Mouse (Mus musculus) E14TG2a.4 (cell line): Measurements from ENCODE around the gene Foxn3.

Source experiments
- H3K27me3 ChIP-seq: 2 replicates; pipeline ENCODE4 v1.6.1; 2014; ENCODE audit warnings: low read length, control low read depth; ENCODE audit not compliant: insufficient read depth
- H3K36me3 ChIP-seq: 2 replicates; pipeline ENCODE4 v1.6.1; 2014; ENCODE audit warnings: low read length, control low read depth; ENCODE audit not compliant: insufficient read depth
- H3K4me1 ChIP-seq: replicated peaks from 2 replicates; pipeline ENCODE4 v1.6.1; 2014; ENCODE audit warnings: low read depth, low read length, control low read depth
- H3K4me3 ChIP-seq: replicated peaks from 2 replicates; pipeline ENCODE4 v1.5.1; 2014; ENCODE audit warnings: mild to moderate bottlenecking, low read length
- H3K9me3 ChIP-seq: 2 replicates; pipeline ENCODE4 v1.6.1; 2014; ENCODE audit warnings: low read length, control low read depth
- CTCF ChIP-seq: conservative IDR thresholded peaks from 2 replicates; pipeline ENCODE4 v1.5.1; 2014; ENCODE audit warnings: low read length
- NANOG ChIP-seq: IDR thresholded peaks from 2 replicates; pipeline ENCODE4 v1.6.1; 2014; ENCODE audit warnings: borderline replicate concordance, low read length, mixed read lengths
- POU5F1 ChIP-seq: IDR thresholded peaks from 2 replicates; pipeline ENCODE4 v1.6.1; 2014; ENCODE audit warnings: low read length, borderline replicate concordance

Gene Foxn3

DNA sequence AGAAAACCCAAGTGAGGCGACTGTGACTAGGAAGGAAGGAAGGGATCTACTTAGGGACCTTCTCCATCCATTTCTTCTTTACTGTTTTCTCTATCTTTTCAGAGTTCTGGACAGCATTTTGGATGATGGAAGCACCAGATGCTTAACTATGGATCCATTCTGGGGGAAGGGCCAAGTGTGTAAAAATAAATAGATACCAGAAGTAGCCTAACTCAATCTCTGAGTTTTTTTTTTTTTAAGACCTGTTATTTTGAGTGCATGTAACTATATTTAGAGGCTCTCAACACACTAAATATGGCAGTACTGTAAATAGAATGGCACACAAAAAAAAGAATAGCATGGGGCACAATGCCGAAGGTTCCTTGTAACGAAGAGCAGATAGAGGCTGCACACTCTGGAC lies 381.0 kb downstream of the Foxn3 start:
- no peaks in the 10 kb centered on the region for H3K36me3 ChIP-seq

DNA sequence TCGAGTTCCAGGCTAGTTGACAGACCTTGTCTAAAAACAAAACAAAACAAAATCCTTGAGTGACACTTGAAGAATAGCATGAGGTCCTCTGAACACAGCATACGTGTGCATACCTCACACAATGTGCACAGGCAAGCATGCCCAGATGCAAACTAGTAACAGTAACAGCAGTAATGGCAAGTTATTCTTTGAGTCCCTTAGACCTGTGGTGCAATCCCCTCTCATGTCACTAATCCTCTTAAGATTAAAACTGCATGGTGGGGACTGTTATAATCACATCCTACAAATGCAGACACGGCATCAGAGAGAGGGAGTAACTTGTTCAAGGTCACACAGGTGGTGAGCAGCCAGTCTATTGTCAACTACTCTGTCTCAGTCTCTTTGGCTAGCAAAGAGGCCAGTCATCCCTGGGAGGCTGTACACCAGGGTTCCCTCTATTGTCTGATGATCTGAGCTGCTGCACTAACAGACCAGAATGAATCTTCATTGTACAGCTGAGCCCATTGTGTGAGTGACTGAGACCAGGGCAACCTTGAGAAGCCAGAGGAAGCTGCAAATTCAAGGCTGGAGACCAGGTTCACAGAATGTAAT lies 383.1 kb downstream of the Foxn3 start:
- H3K27me3 ChIP-seq: no peaks in the 10 kb centered on the region; the same call in 1 of the 2 replicates
- H3K4me1 ChIP-seq: no peaks in the 10 kb centered on the region
- peaks cover 3% of the 10 kb centered on the region; the same call in 1 of the 2 replicates for H3K9me3 ChIP-seq
- TF ChIP-seq CTCF: no peak
- no peak for TF ChIP-seq NANOG
- TF ChIP-seq POU5F1: no peak
- H3K36me3 ChIP-seq: no peaks in the 10 kb centered on the region
- H3K4me3 ChIP-seq: no peak overlapping the region

More for the DNA sequence above, 381.0 kb downstream of the Foxn3 start:
- Histone ChIP-seq H3K4me3 (no peak overlapping the region), H3K9me3 (peaks cover 3% of the 10 kb centered on the region; the same call in 1 of the 2 replicates), H3K4me1 (no peaks in the 10 kb centered on the region), H3K27me3 (no peaks in the 10 kb centered on the region; the same call in 1 of the 2 replicates)
- TF ChIP-seq POU5F1: no peak
- no peak for TF ChIP-seq CTCF
- TF ChIP-seq NANOG: no peak

DNA sequence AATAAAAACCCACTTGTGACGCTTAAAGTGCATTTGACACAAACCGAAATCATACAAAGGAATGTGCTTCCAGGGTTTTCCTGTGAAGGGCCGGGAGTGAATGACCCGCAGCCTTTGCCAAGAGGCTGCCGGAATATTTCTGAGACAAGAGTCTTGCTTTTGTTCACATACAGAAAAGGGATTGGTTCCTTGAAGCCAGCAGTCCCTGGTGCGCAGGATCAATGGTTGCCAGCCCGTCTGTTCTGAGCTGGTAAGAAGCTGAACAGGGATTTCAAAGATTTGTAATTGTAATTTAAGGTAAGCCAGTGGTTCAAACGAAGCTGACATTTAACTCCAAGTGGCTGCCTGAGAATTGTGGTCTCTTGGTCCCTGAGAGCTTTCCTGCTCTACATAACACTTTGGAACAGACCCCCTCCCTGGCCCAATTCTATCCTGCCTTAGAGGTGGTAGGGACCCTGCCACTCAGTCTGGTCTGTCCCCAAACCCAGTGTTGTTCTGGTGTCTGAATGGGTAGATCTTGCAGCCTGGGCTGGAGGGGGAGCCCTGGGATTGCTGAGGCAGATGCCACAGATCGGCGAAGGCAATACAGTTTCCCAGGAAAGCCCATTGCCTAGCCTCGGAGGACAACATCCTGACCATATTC lies 388.3 kb downstream of the Foxn3 start:
- TF ChIP-seq NANOG (no peak), CTCF (no peak), POU5F1 (no peak)
- H3K4me1 ChIP-seq: no peaks in the 10 kb centered on the region
- H3K4me3 ChIP-seq: no peak overlapping the region
- no peaks in the 10 kb centered on the region for H3K36me3 ChIP-seq
- peaks cover 3% of the 10 kb centered on the region; the same call in 1 of the 2 replicates for H3K9me3 ChIP-seq
- H3K27me3 ChIP-seq: peaks cover 3% of the 10 kb centered on the region; the same call in 1 of the 2 replicates

DNA sequence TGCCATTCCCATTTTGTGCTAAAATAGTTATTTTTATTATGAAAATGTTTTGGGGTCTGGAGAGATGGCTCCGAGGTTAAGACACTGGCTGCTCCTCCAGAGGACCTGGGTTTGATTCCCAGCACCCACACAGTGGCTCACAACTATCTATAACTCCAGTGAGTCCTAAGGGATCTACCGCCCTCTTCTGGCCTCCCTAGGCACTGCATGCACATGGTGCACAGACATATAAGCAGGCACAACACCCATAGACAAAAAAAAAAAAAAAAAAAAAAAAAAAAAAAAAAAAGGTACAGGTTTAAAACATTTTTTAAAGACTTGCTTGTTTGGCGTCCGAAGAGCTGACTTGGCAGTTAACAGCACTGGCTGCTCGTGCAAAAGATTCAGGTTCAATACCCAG lies 391.2 kb downstream of the Foxn3 start:
- H3K4me1 ChIP-seq: no peaks in the 10 kb centered on the region
- H3K36me3 ChIP-seq: no peaks in the 10 kb centered on the region
- peaks cover 3% of the 10 kb centered on the region; the same call in 1 of the 2 replicates for H3K27me3 ChIP-seq
- H3K9me3 ChIP-seq: no peaks in the 10 kb centered on the region
- H3K4me3 ChIP-seq: no peak overlapping the region
- TF ChIP-seq CTCF (peak; percentile 67), NANOG (no peak)

DNA sequence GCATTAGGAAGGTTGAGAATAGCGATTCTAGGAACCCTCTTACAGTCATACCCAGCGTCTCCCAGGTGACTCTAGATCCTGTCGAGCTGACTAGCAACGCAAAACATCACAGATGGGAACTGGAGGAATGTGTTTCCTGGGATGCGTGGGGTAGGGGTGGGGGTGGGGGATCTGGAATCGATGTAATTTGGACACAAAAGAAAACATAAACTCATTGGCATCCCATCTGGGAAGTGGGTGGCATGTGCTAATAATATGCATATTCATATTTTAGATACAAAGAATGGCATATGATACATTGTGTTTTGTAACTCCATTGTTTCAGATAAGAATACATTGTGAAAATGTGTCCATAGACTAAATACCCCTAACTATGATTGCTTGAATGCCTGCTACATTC lies 393.5 kb downstream of the Foxn3 start:
- no peak overlapping the region for H3K4me3 ChIP-seq
- H3K36me3 ChIP-seq: no peaks in the 10 kb centered on the region
- no peaks in the 10 kb centered on the region for H3K4me1 ChIP-seq
- no peaks in the 10 kb centered on the region for H3K9me3 ChIP-seq
- TF ChIP-seq POU5F1: no peak
- no peak for TF ChIP-seq NANOG
- TF ChIP-seq CTCF: no peak
- peaks cover 3% of the 10 kb centered on the region; the same call in 1 of the 2 replicates for H3K27me3 ChIP-seq

DNA sequence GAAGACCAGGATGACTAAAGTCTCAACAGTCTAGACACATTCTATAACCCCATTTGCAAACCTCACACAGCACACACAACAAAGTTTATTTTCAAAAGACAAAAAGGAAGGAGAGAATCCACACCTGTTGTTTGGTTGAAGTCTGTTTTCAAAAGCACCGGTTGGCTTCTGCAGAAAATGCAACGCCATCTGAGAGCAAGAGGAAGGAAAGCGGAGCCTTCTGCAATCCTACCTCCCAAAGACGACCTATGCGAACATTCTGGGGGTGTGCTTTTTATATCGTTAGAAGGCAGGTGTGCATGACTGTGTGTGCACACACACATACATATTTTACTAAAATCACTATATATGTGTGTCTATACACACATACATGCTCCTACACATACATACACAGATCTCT lies 397.3 kb downstream of the Foxn3 start:
- Histone ChIP-seq H3K4me1 (peaks cover 22% of the 10 kb centered on the region), H3K9me3 (no peaks in the 10 kb centered on the region), H3K27me3 (no peaks in the 10 kb centered on the region; the same call in 1 of the 2 replicates), H3K36me3 (no peaks in the 10 kb centered on the region), H3K4me3 (no peak overlapping the region)
- TF ChIP-seq POU5F1: no peak
- TF ChIP-seq CTCF: no peak

DNA sequence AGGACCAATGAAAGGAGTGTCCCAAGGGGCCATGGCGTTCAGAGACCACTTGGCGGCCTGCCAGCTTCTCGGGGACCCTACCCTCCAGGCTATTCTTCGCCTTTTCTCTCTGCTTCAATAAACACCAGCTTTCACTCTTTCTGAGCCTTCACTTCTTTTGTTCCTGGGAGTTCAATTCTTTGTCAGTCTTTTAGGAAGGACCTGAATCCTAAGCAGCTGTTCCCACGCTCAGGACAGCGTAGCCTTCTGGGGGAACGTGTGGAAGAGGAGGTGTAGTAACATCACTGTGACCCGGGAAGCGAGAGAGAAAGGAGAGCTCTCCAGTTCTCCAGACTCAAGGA lies 400.1 kb downstream of the Foxn3 start:
- peaks cover 3% of the 10 kb centered on the region; the same call in 1 of the 2 replicates for H3K27me3 ChIP-seq
- H3K9me3 ChIP-seq: no peaks in the 10 kb centered on the region
- TF ChIP-seq CTCF: no peak
- TF ChIP-seq POU5F1: no peak
- no peak for TF ChIP-seq NANOG
- H3K4me3 ChIP-seq: no peak overlapping the region
- peaks cover 22% of the 10 kb centered on the region for H3K4me1 ChIP-seq
- H3K36me3 ChIP-seq: no peaks in the 10 kb centered on the region

DNA sequence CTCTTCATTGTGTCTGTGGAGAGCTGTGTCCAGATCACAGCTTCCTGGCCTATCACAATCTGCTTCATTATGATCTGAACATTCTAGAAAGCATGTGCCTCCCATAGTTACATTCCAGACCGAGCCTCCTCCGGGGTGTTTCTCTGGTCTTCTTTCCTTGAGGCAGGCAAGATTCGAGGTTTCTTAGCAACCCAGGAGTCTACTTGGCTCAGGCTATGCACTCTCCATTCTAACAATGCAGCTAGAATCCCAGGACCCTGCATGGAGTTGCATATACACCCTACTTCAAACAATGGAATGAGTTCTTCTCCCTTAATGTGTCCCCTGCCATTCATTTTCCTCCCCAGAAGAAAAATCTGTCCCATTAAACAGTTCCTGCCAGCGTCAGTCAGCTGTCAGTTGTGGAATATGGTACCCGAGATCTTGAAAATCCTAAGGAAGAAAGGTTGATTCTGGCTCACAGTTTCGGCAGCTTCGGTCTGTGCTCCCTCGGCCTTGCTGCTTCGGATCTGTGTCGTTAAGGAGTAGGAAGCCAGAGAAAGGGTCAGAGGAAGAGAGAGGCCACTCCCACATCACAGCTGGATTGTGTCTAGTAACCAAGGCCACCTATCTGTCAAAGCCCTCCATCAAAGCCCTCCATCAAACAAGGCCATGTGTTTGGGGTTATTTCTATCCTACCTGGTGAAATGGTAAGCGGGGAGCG lies 400.6 kb downstream of the Foxn3 start:
- TF ChIP-seq POU5F1 (no peak), NANOG (no peak), CTCF (no peak)
- H3K27me3 ChIP-seq: peaks cover 3% of the 10 kb centered on the region; the same call in 1 of the 2 replicates

More for the DNA sequence above, 400.6 kb downstream of the Foxn3 start:
- no peaks in the 10 kb centered on the region for H3K9me3 ChIP-seq
- peaks cover 22% of the 10 kb centered on the region for H3K4me1 ChIP-seq
- H3K4me3 ChIP-seq: peak overlapping the region; percentile 43
- no peaks in the 10 kb centered on the region for H3K36me3 ChIP-seq
